Mouse (Mus musculus) forebrain, postnatal 0 days (tissue): Measurements from ENCODE around the gene Akap9. TPM values are rescaled to one million over a fixed set of nuclear protein-coding genes. Genes with fewer than 3 reads are reported as not detected.

ENCODE experiments used
- ATAC-seq: fragments of 200-750 bp; cut with Nextera tagmentation; 2 replicates; pipeline ENCODE4 v1.8.0; 2017; ENCODE audit warnings: mild to moderate bottlenecking, moderate library complexity
- DNase-seq: peaks from one replicate; pipeline ENCODE4 v3.0.0-alpha.2; 2015
- H3K27ac ChIP-seq: fragments of 300-500 bp; sonication (generic); 2 replicates; pipeline ENCODE4 v1.5.1; 2014; ENCODE audit warnings: low read depth, mild to moderate bottlenecking, antibody characterized with exemption, low read length, moderate library complexity, mixed read lengths
- H3K27me3 ChIP-seq: fragments of 300-500 bp; sonication (generic); 2 replicates; pipeline ENCODE4 v1.6.1; 2014; ENCODE audit warnings: mild to moderate bottlenecking, low read length, mixed read lengths; ENCODE audit not compliant: insufficient read depth
- H3K36me3 ChIP-seq: fragments of 300-500 bp; sonication (generic); 2 replicates; pipeline ENCODE4 v1.6.1; 2014; ENCODE audit warnings: mild to moderate bottlenecking, moderate library complexity; ENCODE audit not compliant: insufficient read depth
- H3K4me1 ChIP-seq: fragments of 300-500 bp; sonication (generic); 2 replicates; pipeline ENCODE4 v1.6.1; 2014; ENCODE audit warnings: antibody characterized with exemption; ENCODE audit not compliant: insufficient read depth
- H3K4me2 ChIP-seq: fragments of 300-500 bp; sonication (generic); 2 replicates; pipeline ENCODE4 v1.6.1; 2014; ENCODE audit warnings: low read depth, mild to moderate bottlenecking, moderate library complexity
- H3K4me3 ChIP-seq: fragments of 300-500 bp; sonication (generic); 2 replicates; pipeline ENCODE4 v1.5.1; 2014; ENCODE audit warnings: low read depth, low read length, mixed read lengths
- H3K9ac ChIP-seq: fragments of 300-500 bp; sonication (generic); 2 replicates; pipeline ENCODE4 v1.6.1; 2014; ENCODE audit warnings: mild to moderate bottlenecking
- H3K9me3 ChIP-seq: fragments of 300-500 bp; sonication (generic); 2 replicates; pipeline ENCODE4 v1.6.1; 2016; ENCODE audit warnings: low read length
- CTCF ChIP-seq: sonication (generic); IDR thresholded peaks from 2 replicates; pipeline ENCODE4 v1.5.1; 2016; ENCODE audit warnings: antibody characterized with exemption, control low read depth, low read depth
- WGBS: fragments of 180-500 bp; shearing (Covaris S2); extraction: QIAGEN DNeasy Blood & Tissue Kit; methylation state at CpG from one replicate; pipeline ENCODE4 v1.1.7; 2014; 5-methylcytosine and 5-hydroxymethylcytosine counted together
- polyA plus RNA-seq: library from polyadenylated mRNA; unstranded; fragments of >200 nt; fragmentation: Nextera tagmentation; extraction: Ambion mirVana; gene quantifications from 2 replicates; pipeline ENCODE4 v1.2.1, GENCODE M21; 2015
- total RNA-seq: library from RNA; depleted of rRNA; stranded (reverse); fragments of >200 nt; gene quantifications from 2 replicates; pipeline ENCODE4 v1.2.3, GENCODE M21; 2014

Akap9 gene
- total and polyA plus RNA-seq, 2 experiments from 2014 or later = 110 to 266 TPM

GRCm38 (mm10) chr5:3969114-3969513, 41.3 kb downstream of the Akap9 start:
- no peaks in the 10 kb centered on the region for H3K27me3 ChIP-seq
- H3K4me1 ChIP-seq = no peaks in the 10 kb centered on the region
- no peak for TF ChIP-seq CTCF
- DNase-seq (no peak), ATAC-seq (no peak)
- H3K4me2 ChIP-seq = no peak overlapping the region
- peaks cover 53% of the 10 kb centered on the region for H3K36me3 ChIP-seq
- H3K27ac ChIP-seq = no peak overlapping the region
- no peak overlapping the region for H3K9ac ChIP-seq
- no peaks in the 10 kb centered on the region for H3K9me3 ChIP-seq
- no peak overlapping the region for H3K4me3 ChIP-seq
- 95% methylated on average over 6 of the region's 6 CpGs for WGBS

- no peaks in the 10 kb centered on the region for H3K9me3 ChIP-seq
- H3K4me1 ChIP-seq = no peaks in the 10 kb centered on the region
- no peak for TF ChIP-seq CTCF
- 93% methylated on average over 2 of the region's 2 CpGs for WGBS
- H3K27me3 ChIP-seq = no peaks in the 10 kb centered on the region
- peaks cover 64% of the 10 kb centered on the region for H3K36me3 ChIP-seq
- ATAC-seq = no peak
- no peak overlapping the region for H3K4me2 ChIP-seq
- DNase-seq = no peak
- H3K4me3 ChIP-seq = no peak overlapping the region
- no peak overlapping the region for H3K9ac ChIP-seq
- no peak overlapping the region for H3K27ac ChIP-seq
Observed at GRCm38 (mm10) chr5:3970936-3971335, 43.1 kb downstream of the Akap9 start.

- H3K9ac ChIP-seq = no peak overlapping the region
- no peak overlapping the region for H3K4me3 ChIP-seq
- H3K9me3 ChIP-seq = no peaks in the 10 kb centered on the region
- no peaks in the 10 kb centered on the region for H3K4me1 ChIP-seq
- DNase-seq (no peak), ATAC-seq (no peak)
- peaks cover 70% of the 10 kb centered on the region for H3K36me3 ChIP-seq
- H3K27ac ChIP-seq = no peak overlapping the region
- H3K27me3 ChIP-seq = no peaks in the 10 kb centered on the region
- H3K4me2 ChIP-seq = no peak overlapping the region
- WGBS = 76% methylated on average over 5 of the region's 5 CpGs
- no peak for TF ChIP-seq CTCF
Observed at GRCm38 (mm10) chr5:3973764-3974163, 45.9 kb downstream of the Akap9 start.

- Histone ChIP-seq H3K27me3 (no peaks in the 10 kb centered on the region), H3K9me3 (no peaks in the 10 kb centered on the region), H3K36me3 (peaks cover 69% of the 10 kb centered on the region), H3K9ac (no peak overlapping the region), H3K27ac (no peak overlapping the region), H3K4me3 (no peak overlapping the region), H3K4me2 (no peak overlapping the region), H3K4me1 (no peaks in the 10 kb centered on the region)
- no peak for ATAC-seq
- no peak for TF ChIP-seq CTCF
- no peak for DNase-seq
- WGBS = 67% methylated on average over 6 of the region's 6 CpGs
Observed at GRCm38 (mm10) chr5:3974896-3975295, 47.0 kb downstream of the Akap9 start.

- TF ChIP-seq CTCF = no peak
- Histone ChIP-seq H3K36me3 (peaks cover 61% of the 10 kb centered on the region), H3K4me1 (no peaks in the 10 kb centered on the region), H3K4me3 (no peak overlapping the region), H3K9ac (no peak overlapping the region), H3K4me2 (no peak overlapping the region), H3K27ac (no peak overlapping the region), H3K9me3 (no peaks in the 10 kb centered on the region), H3K27me3 (no peaks in the 10 kb centered on the region)
- ATAC-seq (no peak), DNase-seq (no peak)
- WGBS = 93% methylated on average over 8 of the region's 8 CpGs
Observed at GRCm38 (mm10) chr5:3976111-3976510, 48.3 kb downstream of the Akap9 start.

- H3K27ac ChIP-seq = no peak overlapping the region
- no peak for ATAC-seq
- peaks cover 57% of the 10 kb centered on the region for H3K36me3 ChIP-seq
- no peaks in the 10 kb centered on the region for H3K4me1 ChIP-seq
- no peak for DNase-seq
- H3K9ac ChIP-seq = no peak overlapping the region
- H3K4me2 ChIP-seq = no peak overlapping the region
- WGBS = 95% methylated on average over 4 of the region's 4 CpGs
- no peak for TF ChIP-seq CTCF
- H3K4me3 ChIP-seq = no peak overlapping the region
- no peaks in the 10 kb centered on the region for H3K9me3 ChIP-seq
- H3K27me3 ChIP-seq = no peaks in the 10 kb centered on the region
Observed at GRCm38 (mm10) chr5:3977904-3978303, 50.0 kb downstream of the Akap9 start.

GRCm38 (mm10) chr5:3989608-3990007, 61.8 kb downstream of the Akap9 start:
- WGBS = 92% methylated on average over 1 of the region's 1 CpGs
- Histone ChIP-seq H3K9ac (no peak overlapping the region), H3K27ac (no peak overlapping the region), H3K9me3 (no peaks in the 10 kb centered on the region), H3K4me1 (no peaks in the 10 kb centered on the region), H3K4me3 (no peak overlapping the region), H3K4me2 (no peak overlapping the region), H3K27me3 (no peaks in the 10 kb centered on the region), H3K36me3 (peaks cover 31% of the 10 kb centered on the region)
- DNase-seq = no peak
- TF ChIP-seq CTCF = no peak
- ATAC-seq = no peak

GRCm38 (mm10) chr5:3990499-3990898, 62.6 kb downstream of the Akap9 start:
- no peak for TF ChIP-seq CTCF
- Histone ChIP-seq H3K27me3 (no peaks in the 10 kb centered on the region), H3K27ac (no peak overlapping the region), H3K4me3 (no peak overlapping the region), H3K9ac (no peak overlapping the region), H3K4me1 (no peaks in the 10 kb centered on the region), H3K36me3 (peaks cover 31% of the 10 kb centered on the region), H3K4me2 (no peak overlapping the region), H3K9me3 (no peaks in the 10 kb centered on the region)
- WGBS = 86% methylated on average over 1 of the region's 1 CpGs
- ATAC-seq = no peak
- DNase-seq = no peak
